Mouse (Mus musculus) natural killer cell, adult 2 months (primary cell): Measurements from ENCODE around the gene Ccnd3.
"Not testable (repeated sequence)": the region's sequence is repeated elsewhere in the genome, so short reads cannot be mapped to it uniquely, and the experiment has no call there.

ENCODE experiments used
- DNase-seq, 2 experiments: peaks; one replicate each; pipeline ENCODE4 v3.0.0; 2022; ENCODE audit warnings: low spot score in 2 of 2

Ccnd3 gene

GRCm38 (mm10) chr17:47482401-47482800 lies 22.4 kb upstream of the Ccnd3 start:
- peak; percentile 50 to 54 for DNase-seq

DNA sequence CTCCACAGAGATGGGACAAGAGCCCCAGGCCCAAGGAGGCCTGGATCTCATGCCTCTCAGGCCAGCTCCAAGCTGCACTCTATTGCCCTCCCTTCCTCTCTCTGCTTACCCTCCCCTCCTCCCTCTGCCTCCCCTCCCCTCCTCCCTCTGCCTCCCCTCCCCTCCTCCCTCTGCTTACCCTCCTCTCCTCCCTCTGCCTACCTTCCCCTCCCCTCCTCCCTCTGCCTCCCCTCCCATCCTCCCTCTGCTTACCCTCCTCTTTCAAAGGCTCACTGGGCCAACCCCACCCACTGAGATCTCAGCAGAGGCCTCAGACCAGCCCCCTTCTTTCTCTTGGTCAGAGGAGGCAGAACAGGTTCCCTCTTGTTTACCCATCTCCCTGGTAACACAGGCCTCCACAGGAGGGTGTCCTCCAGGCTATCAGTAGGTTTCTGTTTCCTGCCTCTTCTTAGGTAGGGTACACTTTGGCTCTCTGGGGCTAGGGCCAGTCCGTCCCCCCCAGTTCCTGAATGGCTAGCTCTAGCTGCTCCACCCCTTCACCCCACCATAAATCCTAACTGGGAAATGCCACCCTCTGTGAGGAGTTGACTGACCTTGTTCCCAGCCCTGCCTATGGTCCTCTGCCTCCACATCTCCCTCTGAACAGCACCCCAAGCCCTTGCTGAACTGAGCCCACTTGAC lies 20.5 kb upstream of the Ccnd3 start:
- peak in 1 of 2 experiments; percentile 19 for DNase-seq

GRCm38 (mm10) chr17:47484993-47485392 lies 19.9 kb upstream of the Ccnd3 start:
- DNase-seq, result no peak

DNA sequence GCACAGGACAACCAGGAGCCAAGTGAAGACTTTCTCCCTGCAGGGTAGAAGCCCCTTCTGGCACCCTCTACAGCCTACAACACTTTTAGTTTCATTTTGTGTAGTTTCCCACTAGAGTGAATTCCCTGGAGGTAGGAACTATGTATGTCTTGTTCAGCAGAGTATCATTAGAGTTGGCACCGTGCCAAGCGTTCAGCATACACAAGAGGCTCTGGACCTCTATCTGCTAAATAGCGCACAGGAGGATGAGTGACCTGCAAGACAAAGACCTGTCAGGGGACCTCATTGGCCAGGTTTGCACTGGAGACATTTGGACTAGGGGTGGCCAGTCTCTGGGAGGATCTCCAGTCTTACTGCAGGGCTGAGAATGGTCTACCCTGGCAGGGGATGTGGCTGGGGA lies 19.1 kb upstream of the Ccnd3 start:
- DNase-seq, result no peak

GRCm38 (mm10) chr17:47490791-47491190 lies 14.1 kb upstream of the Ccnd3 start:
- no peak for DNase-seq

DNA sequence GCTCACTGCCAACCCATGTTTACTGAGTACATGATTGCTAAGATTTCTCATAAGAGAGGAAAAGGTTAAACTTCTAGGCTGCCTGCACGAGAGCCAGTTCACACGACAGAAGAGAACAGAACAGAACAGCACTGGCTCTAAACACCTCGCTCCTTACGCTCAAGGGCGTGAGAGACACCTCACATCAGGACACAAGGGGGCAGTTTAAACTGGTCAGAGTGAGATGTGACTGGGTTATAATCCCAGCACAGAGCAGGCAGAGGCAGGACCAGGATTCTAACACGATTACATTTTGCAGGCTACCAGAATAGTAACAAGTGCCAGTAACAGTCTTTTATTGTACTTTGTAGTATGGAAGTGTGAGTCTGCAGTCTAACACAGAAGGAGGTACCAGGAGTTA lies 12.1 kb upstream of the Ccnd3 start:
- no peak for DNase-seq

DNA sequence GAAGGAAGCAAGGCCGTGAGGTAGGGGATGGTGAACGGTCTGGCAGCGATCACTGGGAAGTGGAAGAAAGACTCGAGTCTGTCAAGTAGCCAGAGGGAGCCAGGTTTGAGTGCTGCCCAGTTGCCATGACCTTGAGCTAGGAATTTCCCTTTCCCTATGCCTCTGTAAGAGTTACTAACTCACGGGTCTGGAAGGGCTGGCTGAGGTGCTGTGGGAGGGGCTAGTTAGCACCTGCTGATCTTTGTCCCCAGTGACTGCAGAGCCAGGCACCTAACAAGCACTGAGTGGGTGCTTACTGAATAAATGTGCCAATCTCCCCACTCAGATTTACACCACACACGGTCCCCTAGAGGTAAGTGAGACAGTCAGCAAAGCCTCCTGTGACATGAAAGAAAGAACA lies 11.2 kb upstream of the Ccnd3 start:
- DNase-seq, result no peak

DNA sequence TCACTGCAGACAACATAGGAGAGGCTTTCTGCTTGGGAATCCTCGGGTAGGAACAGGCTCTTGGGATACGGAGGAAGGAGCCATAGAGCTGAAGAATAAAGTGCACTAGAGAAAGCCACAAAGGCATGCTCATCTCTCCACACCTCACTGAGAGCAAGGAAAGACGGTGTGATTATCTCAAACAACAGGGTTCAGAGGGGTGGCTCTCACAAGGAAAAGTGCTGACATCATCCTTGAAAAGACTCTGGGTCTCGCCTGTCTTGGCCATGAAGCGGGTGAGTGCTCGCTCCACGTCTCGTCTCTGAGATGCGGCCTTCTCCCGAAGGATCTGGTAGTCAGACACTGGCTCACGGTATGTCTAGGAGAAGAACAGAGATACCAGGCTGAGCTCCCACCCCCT lies 10.7 kb upstream of the Ccnd3 start:
- no peak for DNase-seq

DNA sequence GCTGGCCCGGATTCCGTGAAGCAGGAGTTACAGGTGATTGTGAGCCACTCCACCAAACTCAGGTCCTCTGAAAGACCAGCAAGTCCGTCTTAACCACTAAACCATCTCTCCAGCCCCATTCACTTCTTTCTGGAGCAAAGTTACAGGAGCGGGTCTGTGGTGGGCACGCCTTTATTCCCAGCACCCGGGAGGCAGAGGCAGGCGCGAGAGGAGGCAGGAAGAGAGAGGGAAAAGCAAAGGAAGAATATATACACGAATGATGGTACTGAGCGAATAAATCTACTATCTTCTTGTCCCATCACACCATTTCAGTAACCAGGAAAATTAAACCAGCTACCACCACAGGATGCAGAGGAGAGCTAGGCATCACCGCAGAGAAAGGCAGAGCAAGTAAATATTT lies 3.3 kb upstream of the Ccnd3 start:
- DNase-seq, result no peak

DNA sequence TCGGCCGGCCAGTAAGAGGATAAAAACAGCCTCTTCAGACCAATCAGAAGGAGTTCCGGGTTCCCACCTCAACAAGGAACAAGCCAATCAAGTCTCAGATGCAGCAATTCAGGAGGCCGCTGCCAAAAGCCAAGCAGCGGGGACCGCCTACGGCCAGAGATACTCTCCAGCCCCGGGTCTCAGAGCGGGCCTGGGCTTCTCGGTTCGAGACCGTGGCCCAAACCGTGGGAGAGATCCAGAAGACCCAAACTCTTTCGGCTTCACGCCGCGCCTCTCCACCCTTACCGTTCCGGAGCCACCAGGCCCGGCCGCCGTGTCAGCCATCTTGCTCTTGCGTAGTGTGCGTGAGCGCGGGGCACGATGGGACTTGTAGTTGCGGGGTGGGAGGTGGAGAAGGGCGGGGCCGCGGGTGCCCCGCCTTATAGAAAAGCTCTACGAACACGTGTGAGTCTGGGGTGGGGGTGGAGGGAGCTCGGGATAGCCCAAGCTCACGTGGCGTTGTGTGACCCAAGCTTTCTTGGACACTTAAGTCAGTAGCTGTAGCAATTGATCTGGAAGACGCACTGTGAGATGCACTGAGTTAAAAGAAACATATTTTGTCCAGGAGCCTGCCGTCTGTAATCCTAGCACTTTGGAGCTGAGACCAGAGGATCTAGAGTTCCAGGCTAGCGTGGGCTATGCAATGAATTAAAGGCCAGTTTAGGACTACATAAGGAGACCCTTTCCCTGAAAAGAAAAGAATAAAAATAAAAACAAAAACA lies 2.7 kb upstream of the Ccnd3 start, which contains the start of gene Taf8:
TSS of gene Taf8 (minus strand) at position 347 of the 761 bp plus-strand sequence.
- peak; percentile 91 to 92 for DNase-seq

- DNase-seq, result not testable (repeated sequence)
Observed at GRCm38 (mm10) chr17:47502707-47503045, 2.2 kb upstream of the Ccnd3 start.

DNA sequence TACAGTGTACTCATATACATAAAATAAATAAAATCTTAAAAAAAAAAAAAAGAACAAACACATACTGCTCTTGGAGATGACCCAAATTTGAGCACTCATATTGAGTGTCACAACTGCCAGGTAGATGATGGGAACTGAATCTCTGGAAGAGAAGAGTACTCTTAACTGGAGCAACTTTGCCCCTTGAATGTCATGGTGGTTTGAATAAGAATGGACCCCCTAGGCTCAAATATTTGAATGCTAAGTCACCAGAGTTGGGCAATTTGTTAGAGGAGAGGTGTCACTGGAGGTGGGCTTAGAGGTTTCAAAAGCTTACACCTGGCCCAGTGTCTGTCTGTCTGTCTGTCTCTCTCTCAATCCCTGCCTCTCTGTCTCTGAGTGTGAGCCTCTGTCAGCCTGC lies 1.2 kb upstream of the Ccnd3 start:
- DNase-seq, result no peak

GRCm38 (mm10) chr17:47504228-47504627 lies 623 bp upstream of the Ccnd3 start:
- DNase-seq, result no peak

DNA sequence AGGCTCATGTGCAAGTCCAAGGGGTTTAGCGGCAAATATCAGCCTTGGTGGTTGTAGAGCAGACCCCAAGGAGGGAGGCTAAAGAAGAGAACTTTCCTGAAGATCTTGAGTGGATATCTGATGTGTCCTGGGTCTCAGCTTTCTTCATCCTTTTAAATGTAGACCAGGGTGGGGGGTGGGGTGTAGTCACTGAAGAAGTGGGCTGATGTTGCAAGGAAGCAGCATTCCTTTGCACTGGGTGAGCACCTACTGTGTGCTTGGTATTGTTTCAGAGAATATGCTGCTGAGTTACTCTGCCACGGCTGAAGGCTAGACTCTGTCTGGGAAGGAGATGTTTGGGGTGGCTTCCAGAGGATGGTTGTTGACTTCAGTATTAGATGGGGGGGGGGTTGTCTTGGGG lies 715 bp downstream of the Ccnd3 start:
- DNase-seq, result no peak

DNA sequence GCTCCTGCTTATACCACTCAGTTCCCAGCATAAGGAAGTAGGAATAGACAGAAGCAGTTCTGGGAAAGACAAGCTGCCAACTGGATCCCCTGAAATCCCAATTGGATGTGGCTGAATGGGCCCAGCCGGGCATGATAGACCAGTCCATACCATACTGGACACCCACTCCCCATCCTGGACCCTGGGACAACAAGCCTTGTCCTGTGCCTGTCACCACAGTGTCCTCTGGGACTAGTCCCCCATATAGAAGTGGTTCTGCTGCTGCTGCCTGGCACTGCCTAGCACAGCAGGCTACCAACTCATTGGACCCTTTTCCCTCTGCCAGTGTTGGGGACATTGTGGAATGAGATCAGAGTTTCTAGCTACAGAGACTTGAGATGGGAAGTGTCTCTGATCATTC lies 1.2 kb downstream of the Ccnd3 start:
- DNase-seq, result no peak

DNA sequence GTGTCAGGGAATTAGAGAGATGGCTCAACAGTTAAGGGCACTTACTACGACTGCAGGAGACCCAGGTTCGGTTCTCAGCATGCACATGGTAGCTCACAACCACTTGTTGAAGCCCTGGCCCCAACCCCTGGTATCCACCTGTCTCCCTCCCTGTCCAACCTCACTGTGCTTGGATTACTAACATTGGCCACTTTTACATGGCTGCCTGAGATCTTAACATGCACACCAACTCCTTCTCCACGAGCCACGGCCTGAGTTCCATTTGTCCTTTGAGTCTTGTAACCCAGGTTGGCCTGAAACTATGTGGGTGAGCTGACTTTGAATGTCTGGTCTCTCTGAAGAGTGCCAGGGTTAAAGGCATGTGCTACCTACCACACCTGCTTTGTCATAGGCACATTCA lies 1.8 kb downstream of the Ccnd3 start:
- DNase-seq, result no peak

DNA sequence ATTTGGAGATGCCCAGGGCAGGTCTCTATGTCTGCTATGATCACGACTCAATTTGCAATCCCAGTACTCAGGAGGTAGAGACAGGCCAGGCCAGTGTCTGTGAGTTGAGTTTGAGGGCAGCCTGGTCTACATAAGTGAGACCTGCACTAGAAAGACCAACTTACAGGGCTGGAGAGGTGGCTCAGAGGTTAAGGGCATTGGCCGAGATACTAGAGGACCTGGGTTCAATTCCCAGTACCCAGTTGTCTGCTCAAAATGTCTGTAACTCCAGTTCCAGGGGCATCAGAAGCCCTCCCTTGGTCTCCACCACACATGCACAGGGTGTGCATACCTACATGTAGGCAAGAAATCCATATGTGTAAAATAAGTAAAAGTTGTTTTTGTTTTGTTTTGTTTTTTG lies 2.7 kb downstream of the Ccnd3 start:
- no peak for DNase-seq

DNA sequence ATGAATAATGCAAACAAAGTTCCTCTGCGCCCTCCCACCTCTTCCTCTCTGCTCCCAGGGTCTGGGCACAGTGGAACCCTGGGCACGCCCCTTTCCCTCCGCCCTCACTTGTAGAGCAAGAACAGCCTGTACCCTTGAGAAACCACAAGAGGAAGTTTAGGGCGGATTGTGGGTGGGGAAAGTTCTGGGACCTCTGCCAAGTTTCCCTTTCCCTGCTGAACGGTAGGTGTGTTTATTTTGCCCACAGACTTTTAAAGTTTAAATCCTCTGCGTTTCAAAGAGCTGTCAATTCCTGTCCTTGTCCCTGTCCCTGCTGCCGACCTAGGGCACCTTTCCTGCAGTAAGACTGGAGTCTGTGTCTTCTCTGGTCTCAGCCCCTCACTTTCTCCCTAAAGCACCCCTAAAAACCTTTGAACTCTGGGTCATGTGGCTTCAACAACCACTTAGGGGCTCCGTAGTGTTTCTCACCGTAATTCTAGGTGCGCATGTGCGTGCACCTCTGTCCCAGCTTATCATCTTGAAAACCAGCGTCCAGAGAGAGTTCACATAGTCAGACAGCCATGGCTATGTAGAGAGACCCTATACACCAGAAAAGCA lies 3.3 kb downstream of the Ccnd3 start:
- DNase-seq, result peak; percentile 93 to 96

GRCm38 (mm10) chr17:47509031-47509705 lies 4.3 kb downstream of the Ccnd3 start:
- DNase-seq, result no peak

DNA sequence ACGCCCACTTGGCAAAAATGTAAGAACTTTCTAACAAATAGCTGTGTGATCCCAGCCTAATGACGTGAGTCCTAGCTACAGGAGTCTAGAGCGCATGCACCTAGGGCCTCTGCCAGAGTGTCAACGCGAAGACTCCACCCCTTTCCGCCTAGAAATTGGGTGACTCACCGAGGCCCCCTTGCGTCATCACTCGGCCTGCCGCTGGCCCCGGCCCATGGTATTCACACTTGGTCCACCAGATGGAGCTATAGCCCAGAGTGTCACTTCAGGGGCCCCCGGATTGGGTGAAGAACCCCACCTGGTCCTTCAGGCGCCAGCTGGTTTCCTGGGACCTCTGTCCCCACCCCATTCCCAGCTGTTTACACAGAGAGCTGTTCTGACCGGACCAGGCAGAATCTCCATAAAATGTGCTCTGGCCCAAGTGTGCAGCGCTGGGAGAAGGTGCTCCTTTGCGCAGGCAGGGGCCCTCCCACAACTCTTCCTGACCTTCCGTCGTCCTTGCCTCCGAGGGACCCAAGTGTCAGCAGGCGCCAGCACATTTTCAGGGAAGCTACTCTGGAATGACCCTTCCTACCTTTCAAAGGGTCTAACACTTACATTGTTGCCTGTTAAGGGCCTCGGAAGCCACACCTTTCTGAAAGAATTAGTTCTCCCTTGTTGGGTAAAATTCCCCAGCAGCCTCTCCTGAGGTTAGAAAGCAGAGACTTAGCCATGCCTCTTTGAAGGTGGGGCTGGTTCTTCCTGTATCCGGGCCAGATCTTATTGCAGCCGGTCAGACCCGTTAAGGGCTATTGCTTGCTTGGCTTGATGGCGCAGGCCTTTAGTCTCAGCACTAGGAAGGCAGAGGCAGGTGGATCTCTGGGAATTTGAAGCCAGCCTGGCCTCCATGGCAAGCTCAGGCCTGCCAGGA lies 6.5 kb downstream of the Ccnd3 start:
- DNase-seq, result peak; percentile 98 to 99

DNA sequence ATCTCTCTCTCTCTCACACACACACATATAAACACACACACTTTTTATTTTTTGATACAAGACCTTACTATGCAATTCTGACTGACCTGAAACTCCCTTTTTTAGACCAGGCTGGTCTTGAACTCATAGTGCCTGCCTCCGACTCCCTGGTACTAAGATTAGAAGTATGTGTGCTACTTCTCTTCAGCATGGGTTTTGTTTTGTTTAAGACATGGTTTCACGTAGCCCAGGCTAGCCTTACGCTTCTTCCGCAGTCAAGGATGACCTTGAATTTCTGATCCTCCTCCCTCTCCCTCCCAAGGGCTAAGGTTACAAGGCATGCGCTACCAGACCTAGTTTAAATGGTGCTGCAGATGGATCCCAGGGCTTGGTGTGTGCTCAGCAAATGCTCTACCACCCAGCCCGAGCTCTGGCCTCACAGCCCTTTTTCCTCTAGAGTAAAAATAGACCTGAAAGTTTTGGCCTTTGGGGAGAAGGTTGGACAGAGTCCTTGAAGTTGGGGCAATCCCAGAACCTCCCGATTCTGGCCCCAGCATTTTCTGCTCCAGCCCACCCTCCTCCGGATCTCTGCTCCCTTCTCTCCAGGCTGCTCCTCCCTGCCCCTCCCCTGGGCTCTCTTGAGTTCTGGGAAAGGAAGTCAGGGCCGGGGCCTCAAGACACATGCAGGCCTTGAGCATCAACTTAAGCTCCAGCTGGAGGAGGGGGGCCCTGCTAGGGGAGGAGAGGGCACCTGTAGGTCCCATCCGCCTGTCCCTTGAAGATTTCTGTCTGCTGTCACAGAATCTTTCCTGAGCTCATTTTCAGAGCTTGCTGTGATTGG lies 8.3 kb downstream of the Ccnd3 start:
- no peak for DNase-seq
